In the genomic region with DNA sequence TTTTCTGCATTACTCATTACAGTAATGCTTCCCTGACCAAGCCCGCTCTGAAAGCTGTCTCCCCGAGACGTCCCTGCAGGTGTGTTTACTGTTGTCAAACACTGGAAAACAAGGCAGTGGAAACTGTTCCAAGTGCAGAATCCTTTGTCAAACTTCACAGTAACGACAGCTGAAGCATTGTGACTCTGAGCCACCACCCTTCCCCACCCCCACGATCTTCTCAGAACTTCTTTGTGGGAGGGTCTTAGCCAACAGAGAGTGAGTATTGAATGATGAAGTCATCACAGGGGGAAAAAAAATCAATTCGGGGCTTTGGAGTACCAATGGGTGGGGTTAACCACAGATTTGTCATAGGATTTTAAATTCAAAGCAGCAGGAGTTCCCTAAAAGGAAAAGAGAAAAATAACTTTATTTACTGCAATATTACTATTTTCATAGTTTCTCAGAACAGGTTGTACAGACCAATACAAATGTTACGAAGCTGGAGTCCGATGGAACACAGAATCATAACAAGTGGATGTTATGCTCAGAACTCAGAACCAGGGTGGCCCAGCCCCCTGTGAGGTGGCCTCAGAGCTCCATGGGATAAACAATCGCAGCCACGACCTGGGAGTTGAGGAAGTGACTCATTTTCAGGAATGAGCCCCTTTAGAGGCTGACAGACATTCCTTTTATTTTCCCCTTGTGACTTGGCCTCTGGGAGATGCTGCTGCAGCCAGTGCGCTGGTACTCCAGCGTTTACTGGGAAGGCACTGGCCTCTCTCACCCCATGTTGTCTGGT, we compare ENCODE assay signal across 10 mouse cellular contexts.
DNase-seq lines count a peak whose midpoint lies in the region; ATAC-seq and TF ChIP-seq lines count a peak whose summit lies in the region.
"Had no signal": no experiment of that assay in that cellular context is flagged by ENCODE, and none has a peak within 500 bp of the region (broad histone marks: within the 10 kb centered on the region; RNA-seq: fewer than 3 reads in every experiment).

No protein-coding gene starts in this region.

- no peak overlapping the region for H3K9ac ChIP-seq in liver, postnatal 0 days (replicated peaks)
- no peak overlapping the region for H3K9ac ChIP-seq in liver, embryonic 11.5 days (ENCODE audit: low read depth, low read length)
- no peak overlapping the region for H3K9ac ChIP-seq in intestine, embryonic 15.5 days

- no peak for TF ChIP-seq POLR2A in myocyte (IDR thresholded peaks at IDR 0.05; ENCODE audit: insufficient read length, low read depth)

- intact Hi-C loops in gastrocnemius, postnatal 14 days (cut with DNase I; ENCODE audit: low total_unique reads), result no loop called here

- ATAC-seq in liver, postnatal 0 days, result no peak
- ATAC-seq in liver, embryonic 11.5 days (replicated peaks; ENCODE audit: low FRiP score), result no peak
- ATAC-seq in intestine, embryonic 15.5 days, result peak; percentile 36; the same call in 1 of the 2 replicates

- 36% methylated on average over 12 of the region's 12 CpGs for WGBS in liver, postnatal 0 days (ENCODE audit: insufficient replicate concordance)
- WGBS in liver, embryonic 11.5 days, result 42% methylated on average over 12 of the region's 12 CpGs
- 29% methylated on average over 12 of the region's 12 CpGs for WGBS in intestine, embryonic 15.5 days

- no peak overlapping the region for H3K4me3 ChIP-seq in liver, postnatal 0 days (ENCODE audit: low read depth, low read length)
- H3K4me3 ChIP-seq in liver, embryonic 11.5 days (ENCODE audit: low read depth, low read length), result no peak overlapping the region
- H3K4me3 ChIP-seq in intestine, embryonic 15.5 days (replicated peaks), result no peak overlapping the region
- H3K4me3 ChIP-seq in myocyte, result no peak overlapping the region

- 0 out of 2 replicates have a peak, but pooled peaks have one; percentile 24 for TF ChIP-seq EP300 in liver, postnatal 0 days (IDR thresholded peaks at IDR 0.05; ENCODE audit: low read depth)

- H3K9me3 ChIP-seq in liver, postnatal 0 days (ENCODE audit: low read length), result no peaks in the 10 kb centered on the region
- H3K9me3 ChIP-seq in liver, embryonic 11.5 days (ENCODE audit: control insufficient read depth, low read length), result no peaks in the 10 kb centered on the region
- no peaks in the 10 kb centered on the region for H3K9me3 ChIP-seq in intestine, embryonic 15.5 days

- no peak overlapping the region for H3K4me2 ChIP-seq in liver, postnatal 0 days (ENCODE audit: low read depth, low read length)
- no peak overlapping the region for H3K4me2 ChIP-seq in liver, embryonic 11.5 days
- no peak overlapping the region for H3K4me2 ChIP-seq in intestine, embryonic 15.5 days (replicated peaks)
- peak overlapping the region; percentile 59 for H3K4me2 ChIP-seq in myocyte (ENCODE audit: low read depth)

- no peaks in the 10 kb centered on the region for H3K79me2 ChIP-seq in myocyte (ENCODE audit: control insufficient read depth, insufficient read depth)

- H3K27ac ChIP-seq in liver, postnatal 0 days (ENCODE audit: low read depth), result no peak overlapping the region
- H3K27ac ChIP-seq in liver, embryonic 11.5 days (ENCODE audit: low read depth, low read length), result no peak overlapping the region
- H3K27ac ChIP-seq in intestine, embryonic 15.5 days, result no peak overlapping the region

- no peak for DNase-seq in liver, postnatal 0 days
- DNase-seq in liver, embryonic 11.5 days (ENCODE audit: low spot score), result no peak
- DNase-seq in gastrocnemius, postnatal 14 days, result peak; percentile 36
- DNase-seq in testis, postnatal 14 days (ENCODE audit: low spot score), result no peak
- no peak for DNase-seq in thymus, postnatal 14 days
- DNase-seq in right cerebral cortex, adult 18-20 months, result no peak
- DNase-seq: cerebellum, adult 9-10 months; liver had no signal

- no peak for TF ChIP-seq CTCF in liver, postnatal 0 days (IDR thresholded peaks at IDR 0.05; ENCODE audit: low read depth)

- peaks cover 3% of the 10 kb centered on the region; the same call in 1 of the 2 replicates for H3K4me1 ChIP-seq in liver, postnatal 0 days (ENCODE audit: insufficient read depth)
- H3K4me1 ChIP-seq in liver, embryonic 11.5 days (replicated peaks; ENCODE audit: control insufficient read depth, insufficient read depth, low read length), result peaks cover 4% of the 10 kb centered on the region; the same call in 1 of the 2 replicates
- H3K4me1 ChIP-seq in intestine, embryonic 15.5 days (replicated peaks), result 0 out of 2 replicates have a peak, but pooled peaks cover 2% of the 10 kb centered on the region

- H3K27me3 ChIP-seq in liver, postnatal 0 days (ENCODE audit: insufficient read depth, low read length), result no peaks in the 10 kb centered on the region
- H3K27me3 ChIP-seq in liver, embryonic 11.5 days (replicated peaks; ENCODE audit: control insufficient read depth, insufficient read depth, low read length), result no peaks in the 10 kb centered on the region; the same call in 1 of the 2 replicates
- no peaks in the 10 kb centered on the region for H3K27me3 ChIP-seq in intestine, embryonic 15.5 days (replicated peaks)
- H3K27me3 ChIP-seq in myocyte (ENCODE audit: control insufficient read depth, insufficient read depth, insufficient read length), result no peaks in the 10 kb centered on the region

- H3K36me3 ChIP-seq in liver, postnatal 0 days (replicated peaks; ENCODE audit: insufficient read depth, low read length), result no peaks in the 10 kb centered on the region
- H3K36me3 ChIP-seq in liver, embryonic 11.5 days (ENCODE audit: control insufficient read depth, insufficient read depth, low read length), result no peaks in the 10 kb centered on the region
- H3K36me3 ChIP-seq in intestine, embryonic 15.5 days, result no peaks in the 10 kb centered on the region
- no peaks in the 10 kb centered on the region for H3K36me3 ChIP-seq in myocyte (ENCODE audit: control insufficient read depth, insufficient read depth)

- H3ac ChIP-seq in myocyte (ENCODE audit: control insufficient read depth, insufficient read length), result no peak overlapping the region

TF ChIP-seq in myocyte, 11 proteins besides CTCF, POLR2A, EP300 and RAD21:
- TF ChIP-seq E2F4 (IDR thresholded peaks at IDR 0.05; ENCODE audit: insufficient read depth) (no peak), MYOD1 (IDR thresholded peaks at IDR 0.05; ENCODE audit: control insufficient read depth in 1 of 3, insufficient read length in 2 of 3, low read depth in 2 of 3) (peak in 1 of 3 experiments; percentile 21)
